Mouse (Mus musculus) cortical plate, adult 2 months (tissue): Measurements from ENCODE around the gene C5ar1.

ENCODE experiments used
- CTCF ChIP-seq: fragments of 200-500 bp; IDR thresholded peaks from 2 replicates; pipeline ENCODE4 v1.5.1; 2011; ENCODE audit warnings: mild to moderate bottlenecking, control low read depth, low read length; ENCODE audit not compliant: insufficient read depth; ENCODE audit errors: extremely low read depth
- POLR2A ChIP-seq: fragments of 200-500 bp; IDR thresholded peaks from 2 replicates; pipeline ENCODE4 v1.6.1; 2011; ENCODE audit warnings: mild to moderate bottlenecking, low read length, control low read depth; ENCODE audit not compliant: insufficient read depth; ENCODE audit errors: extremely low read depth

GRCm38 (mm10) chr7:16201136-16201535, 58.2 kb downstream of the C5ar1 start:
- TF ChIP-seq CTCF, result no peak
- TF ChIP-seq POLR2A, result no peak
